Mouse (Mus musculus): ENCODE results near the gene Filip1l. TPM values are rescaled to one million over a fixed set of nuclear protein-coding genes. Genes with fewer than 3 reads are reported as not detected.

Gene Filip1l
- polyA plus RNA-seq, 1 experiment = 35.9 TPM

DNA sequence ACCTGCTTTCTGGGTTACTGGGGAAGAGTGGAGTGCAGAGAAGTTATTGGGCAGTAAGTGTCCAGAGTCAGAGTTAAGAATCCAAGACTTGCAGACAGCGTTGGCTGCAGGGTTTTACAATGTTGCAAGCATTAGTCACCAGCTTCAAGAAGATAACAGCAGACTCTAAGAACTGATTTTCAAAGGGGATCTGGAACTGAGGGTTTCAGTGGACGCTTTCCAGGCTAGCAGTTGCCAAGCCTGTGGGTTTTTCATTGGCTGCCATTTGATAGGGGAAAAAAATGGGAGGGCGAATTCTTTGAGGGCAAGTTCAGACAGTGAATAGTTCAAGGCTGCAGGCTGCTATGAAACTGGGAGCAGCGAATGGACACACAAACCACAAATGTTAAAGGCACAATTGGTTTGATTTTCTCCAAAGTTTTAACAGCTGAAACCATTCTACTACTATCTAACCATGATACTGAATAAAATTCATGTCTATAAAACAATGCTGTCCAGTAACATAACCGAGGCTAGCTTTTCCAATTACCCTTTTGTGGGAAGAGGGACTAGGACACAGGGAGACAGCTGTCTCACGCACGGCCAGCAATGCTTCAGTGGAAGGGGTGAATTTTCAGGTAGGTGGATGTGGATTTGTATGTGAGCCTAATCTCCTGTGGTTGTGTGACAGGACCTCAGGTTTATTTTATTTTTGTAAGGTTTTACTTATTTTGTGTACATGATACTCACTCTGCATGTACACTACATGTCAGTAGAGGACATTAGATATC lies 74.8 kb downstream of the Filip1l start:
- H3K4me1 ChIP-seq (ENCODE audit: control insufficient read depth, insufficient read depth, low read length) = peaks cover 29% of the 10 kb centered on the region
- TF ChIP-seq POLR2A (IDR thresholded peaks at IDR 0.05; ENCODE audit: borderline replicate concordance, low read depth, low read length) (no peak), CTCF (IDR thresholded peaks at IDR 0.05; ENCODE audit: low read depth, low read length) (no peak)
- H3K4me3 ChIP-seq (ENCODE audit: insufficient read depth, low read length) = no peak overlapping the region
- H3K27ac ChIP-seq (ENCODE audit: insufficient read depth, low read depth, low read length) = no peak overlapping the region

DNA sequence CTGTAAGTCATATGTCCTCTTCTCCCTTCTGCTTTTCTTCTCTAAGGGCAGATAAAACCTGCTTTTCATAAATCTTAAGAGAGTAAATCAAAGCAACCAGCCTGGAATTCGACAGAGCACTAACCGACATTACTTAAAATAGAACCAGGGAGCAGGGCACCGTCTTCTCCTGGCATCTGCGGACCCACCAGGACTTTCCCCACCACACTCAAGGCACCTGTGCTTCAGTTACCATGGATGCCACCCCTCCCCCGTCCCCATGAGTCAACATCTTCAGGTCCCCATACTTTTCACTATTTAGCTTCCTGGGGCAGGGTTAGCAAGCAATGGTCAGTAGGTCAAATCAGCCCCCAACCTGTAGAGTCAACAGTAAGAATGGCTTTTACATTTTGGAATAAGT lies 76.1 kb downstream of the Filip1l start:
- Histone ChIP-seq H3K4me3 (ENCODE audit: insufficient read depth, low read length) (no peak overlapping the region), H3K4me1 (ENCODE audit: control insufficient read depth, insufficient read depth, low read length) (peaks cover 20% of the 10 kb centered on the region), H3K27ac (ENCODE audit: insufficient read depth, low read depth, low read length) (no peak overlapping the region)
- no peak for TF ChIP-seq POLR2A (IDR thresholded peaks at IDR 0.05; ENCODE audit: borderline replicate concordance, low read depth, low read length)
- no peak for TF ChIP-seq CTCF (IDR thresholded peaks at IDR 0.05; ENCODE audit: low read depth, low read length)

DNA sequence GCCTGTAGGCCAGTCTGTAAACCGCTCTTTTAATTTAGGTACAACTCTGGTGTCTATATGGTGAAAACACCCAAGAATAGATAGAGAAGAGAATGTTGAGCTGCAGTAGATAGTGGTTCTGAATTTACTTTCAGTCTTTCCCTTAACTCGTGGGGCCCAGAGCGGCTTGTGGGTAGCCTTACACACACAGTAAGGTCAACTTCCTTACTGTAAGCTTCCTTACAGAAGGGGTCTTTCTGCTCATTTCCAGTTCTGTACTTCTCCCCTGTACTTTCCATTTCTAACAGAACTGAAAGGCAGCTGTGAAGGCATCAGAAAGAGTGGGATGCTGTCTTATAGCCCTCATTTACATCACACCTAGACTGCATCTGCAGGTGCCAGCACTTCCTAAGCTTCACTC lies 78.4 kb downstream of the Filip1l start:
- Histone ChIP-seq H3K27ac (ENCODE audit: insufficient read depth, low read depth, low read length) (no peak overlapping the region), H3K4me3 (ENCODE audit: insufficient read depth, low read length) (no peak overlapping the region), H3K4me1 (ENCODE audit: control insufficient read depth, insufficient read depth, low read length) (peaks cover 17% of the 10 kb centered on the region)
- no peak for TF ChIP-seq CTCF (IDR thresholded peaks at IDR 0.05; ENCODE audit: low read depth, low read length)
- no peak for TF ChIP-seq POLR2A (IDR thresholded peaks at IDR 0.05; ENCODE audit: borderline replicate concordance, low read depth, low read length)

DNA sequence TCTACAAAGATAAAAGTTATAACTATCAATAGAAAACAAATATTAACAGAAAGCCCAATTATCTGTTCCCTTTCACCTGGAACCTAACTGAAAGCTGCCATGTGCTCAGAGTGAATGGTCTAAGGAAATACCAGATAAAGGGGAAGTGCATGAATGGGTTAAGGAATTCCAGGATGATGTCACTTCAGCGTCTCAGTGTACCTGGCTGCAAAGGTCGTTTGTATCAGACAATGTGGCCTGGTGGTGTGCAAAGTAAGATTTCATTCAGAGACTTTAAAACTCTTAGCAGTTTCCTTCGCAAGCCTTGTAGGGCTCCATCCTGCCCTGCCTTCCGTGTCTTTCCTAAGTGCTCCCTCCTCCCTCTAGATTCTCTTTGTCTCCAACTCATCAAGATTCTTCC lies 80.3 kb downstream of the Filip1l start:
- Histone ChIP-seq H3K4me3 (ENCODE audit: insufficient read depth, low read length) (no peak overlapping the region), H3K27ac (ENCODE audit: insufficient read depth, low read depth, low read length) (no peak overlapping the region), H3K4me1 (ENCODE audit: control insufficient read depth, insufficient read depth, low read length) (peaks cover 10% of the 10 kb centered on the region; the same call in 1 of the 2 replicates)
- no peak for TF ChIP-seq CTCF (IDR thresholded peaks at IDR 0.05; ENCODE audit: low read depth, low read length)
- TF ChIP-seq POLR2A (IDR thresholded peaks at IDR 0.05; ENCODE audit: borderline replicate concordance, low read depth, low read length) = no peak

DNA sequence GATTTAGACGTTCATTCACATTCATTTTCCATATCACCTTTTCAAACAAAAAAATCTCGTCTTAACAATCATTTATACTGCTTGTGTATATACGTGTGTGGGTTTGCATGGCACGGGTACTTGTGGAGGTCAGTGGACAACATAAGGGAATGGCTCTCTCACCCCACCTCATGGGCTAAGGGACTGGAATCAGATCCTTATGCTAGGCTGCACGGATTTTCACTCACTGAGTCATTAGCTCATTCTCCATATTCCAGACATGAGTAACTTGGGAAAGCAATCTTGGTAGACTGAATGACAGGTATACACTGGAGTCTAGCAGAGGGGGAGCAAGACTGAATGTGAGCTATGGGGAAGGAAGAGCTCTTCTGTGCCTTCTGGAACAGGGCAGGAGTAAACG lies 80.8 kb downstream of the Filip1l start:
- Histone ChIP-seq H3K4me3 (ENCODE audit: insufficient read depth, low read length) (no peak overlapping the region), H3K27ac (ENCODE audit: insufficient read depth, low read depth, low read length) (no peak overlapping the region), H3K4me1 (ENCODE audit: control insufficient read depth, insufficient read depth, low read length) (peaks cover 10% of the 10 kb centered on the region; the same call in 1 of the 2 replicates)
- TF ChIP-seq CTCF (IDR thresholded peaks at IDR 0.05; ENCODE audit: low read depth, low read length) = no peak
- TF ChIP-seq POLR2A (IDR thresholded peaks at IDR 0.05; ENCODE audit: borderline replicate concordance, low read depth, low read length) = no peak

DNA sequence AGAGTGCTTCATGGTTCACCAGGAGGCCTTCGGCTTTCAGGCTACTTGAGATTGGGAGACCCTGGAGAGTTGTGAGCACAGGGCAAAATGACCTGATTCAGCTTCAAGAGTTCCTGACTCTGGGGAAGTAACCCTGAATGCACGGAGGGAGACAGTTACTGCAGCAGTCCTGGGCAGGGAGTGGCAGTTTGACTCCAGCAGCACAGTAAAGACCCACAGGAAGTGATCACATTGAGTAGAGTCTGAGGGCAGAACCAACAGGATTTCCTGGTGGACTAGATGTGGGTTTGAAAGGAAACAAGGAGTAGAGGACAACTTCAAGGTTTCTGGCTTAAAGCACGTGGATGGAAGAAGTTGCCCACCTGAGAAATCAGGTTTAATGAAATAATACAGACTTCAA lies 81.7 kb downstream of the Filip1l start:
- no peak overlapping the region for H3K4me3 ChIP-seq (ENCODE audit: insufficient read depth, low read length)
- no peak overlapping the region for H3K27ac ChIP-seq (ENCODE audit: insufficient read depth, low read depth, low read length)
- TF ChIP-seq POLR2A (IDR thresholded peaks at IDR 0.05; ENCODE audit: borderline replicate concordance, low read depth, low read length) = no peak
- no peak for TF ChIP-seq CTCF (IDR thresholded peaks at IDR 0.05; ENCODE audit: low read depth, low read length)
- peaks cover 10% of the 10 kb centered on the region; the same call in 1 of the 2 replicates for H3K4me1 ChIP-seq (ENCODE audit: control insufficient read depth, insufficient read depth, low read length)

DNA sequence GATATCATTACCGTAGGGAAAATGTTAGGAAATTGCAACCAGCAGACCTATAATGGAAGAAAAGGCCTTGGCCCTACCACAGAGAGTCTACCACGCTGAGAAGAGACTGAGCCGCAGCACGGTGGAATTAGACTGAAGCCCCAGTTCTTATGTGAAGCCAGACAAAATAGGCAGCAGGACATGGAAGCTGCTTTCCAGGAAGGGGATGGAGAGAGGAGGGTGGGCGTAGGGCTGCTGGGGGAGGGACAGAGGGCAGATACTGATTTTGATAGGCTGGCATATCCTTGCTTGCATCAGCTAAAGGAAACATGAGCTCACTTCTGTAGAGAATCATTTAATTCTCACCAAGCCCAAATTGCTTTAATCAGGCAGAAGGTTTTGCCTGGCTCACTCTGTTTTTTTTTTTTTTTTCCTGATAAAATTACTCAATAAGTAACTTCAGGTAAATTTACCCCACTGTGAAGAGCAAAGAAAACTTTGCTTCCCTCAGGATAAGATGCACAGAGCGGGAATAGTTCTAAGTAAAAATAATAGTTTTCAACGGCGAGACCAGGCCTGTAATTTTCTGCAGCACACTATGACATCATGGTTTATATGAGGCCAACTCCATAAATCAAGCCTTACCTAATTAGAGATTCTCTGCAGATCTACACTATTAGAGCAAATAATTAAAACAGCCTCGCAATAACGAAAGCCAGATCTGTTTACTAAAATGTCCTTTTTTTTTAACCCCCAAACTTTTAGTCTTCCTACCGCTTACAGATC lies 84.8 kb downstream of the Filip1l start:
- peaks cover 6% of the 10 kb centered on the region; the same call in 1 of the 2 replicates for H3K4me1 ChIP-seq (ENCODE audit: control insufficient read depth, insufficient read depth, low read length)
- no peak overlapping the region for H3K27ac ChIP-seq (ENCODE audit: insufficient read depth, low read depth, low read length)
- H3K4me3 ChIP-seq (ENCODE audit: insufficient read depth, low read length) = no peak overlapping the region
- TF ChIP-seq POLR2A (IDR thresholded peaks at IDR 0.05; ENCODE audit: borderline replicate concordance, low read depth, low read length) (no peak), CTCF (IDR thresholded peaks at IDR 0.05; ENCODE audit: low read depth, low read length) (no peak)

DNA sequence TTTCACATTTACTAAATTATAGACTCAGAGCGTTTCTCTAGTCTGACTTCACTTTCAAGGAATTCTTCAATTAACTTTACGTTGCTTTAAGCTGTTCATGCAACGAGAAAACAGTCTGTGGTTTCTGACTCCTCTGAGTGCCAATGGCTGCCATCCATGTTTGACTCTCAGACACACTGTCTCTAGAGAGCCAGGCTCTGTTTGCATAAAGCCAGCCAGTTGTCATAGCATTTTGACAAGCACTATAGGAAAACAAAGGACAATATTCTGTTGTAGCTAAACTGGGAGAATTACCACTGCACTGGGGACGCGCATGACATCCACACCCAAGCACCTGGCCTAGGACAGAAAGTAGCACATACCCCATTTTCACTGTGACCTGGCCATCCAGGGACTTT lies 85.4 kb downstream of the Filip1l start:
- Histone ChIP-seq H3K4me1 (ENCODE audit: control insufficient read depth, insufficient read depth, low read length) (peaks cover 6% of the 10 kb centered on the region; the same call in 1 of the 2 replicates), H3K27ac (ENCODE audit: insufficient read depth, low read depth, low read length) (no peak overlapping the region), H3K4me3 (ENCODE audit: insufficient read depth, low read length) (no peak overlapping the region)
- TF ChIP-seq POLR2A (IDR thresholded peaks at IDR 0.05; ENCODE audit: borderline replicate concordance, low read depth, low read length) = no peak
- no peak for TF ChIP-seq CTCF (IDR thresholded peaks at IDR 0.05; ENCODE audit: low read depth, low read length)

DNA sequence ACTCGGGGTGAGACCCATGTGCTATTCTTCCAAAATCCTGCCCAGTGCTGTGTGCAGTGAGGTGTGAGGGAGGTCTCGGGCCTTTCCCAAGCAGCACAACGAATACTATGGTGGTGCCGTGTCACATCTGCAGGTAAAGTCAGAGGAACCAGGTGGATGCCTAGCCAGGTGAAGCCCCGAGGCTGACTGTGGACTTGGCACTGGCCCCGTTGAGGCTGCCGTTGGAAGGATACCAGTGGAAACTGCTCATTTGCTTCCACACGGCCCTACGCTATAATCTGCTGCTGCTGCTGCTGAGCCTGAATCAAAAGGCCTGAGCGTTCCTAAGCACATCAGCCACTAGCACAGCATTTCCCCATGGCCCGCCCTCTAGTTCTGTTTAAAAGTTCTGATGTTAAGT lies 86.3 kb downstream of the Filip1l start:
- Histone ChIP-seq H3K4me1 (ENCODE audit: control insufficient read depth, insufficient read depth, low read length) (peaks cover 6% of the 10 kb centered on the region; the same call in 1 of the 2 replicates), H3K4me3 (ENCODE audit: insufficient read depth, low read length) (no peak overlapping the region), H3K27ac (ENCODE audit: insufficient read depth, low read depth, low read length) (no peak overlapping the region)
- TF ChIP-seq CTCF (IDR thresholded peaks at IDR 0.05; ENCODE audit: low read depth, low read length) (no peak), POLR2A (IDR thresholded peaks at IDR 0.05; ENCODE audit: borderline replicate concordance, low read depth, low read length) (no peak)
